Mouse (Mus musculus) kidney, postnatal 0 days (tissue): ENCODE results near the gene Gm826. TPM values are rescaled to one million over a fixed set of nuclear protein-coding genes. Genes with fewer than 3 reads are reported as not detected.

Source experiments
- ATAC-seq: fragments of 200-750 bp; cut with Nextera tagmentation; replicated peaks from 2 replicates; pipeline ENCODE4 v1.8.0; 2017; ENCODE audit warnings: low read depth, moderate number of reproducible peaks, moderate TSS enrichment, moderate library complexity; ENCODE audit not compliant: low FRiP score
- DNase-seq: peaks from one replicate; pipeline ENCODE4 v3.0.0-alpha.2; 2016; ENCODE audit warnings: low spot score
- H3K27ac ChIP-seq: fragments of 300-500 bp; sonication (generic); 2 replicates; pipeline ENCODE4 v1.5.1; 2014; ENCODE audit warnings: mild to moderate bottlenecking
- H3K27me3 ChIP-seq: fragments of 300-500 bp; sonication (generic); 2 replicates; pipeline ENCODE4 v1.6.1; 2014; ENCODE audit warnings: low read length, mixed read lengths; ENCODE audit not compliant: insufficient read depth
- H3K36me3 ChIP-seq: fragments of 300-500 bp; sonication (generic); 2 replicates; pipeline ENCODE4 v1.6.1; 2014; ENCODE audit warnings: low read length, mixed read lengths; ENCODE audit not compliant: insufficient read depth
- H3K4me1 ChIP-seq: fragments of 300-500 bp; sonication (generic); replicated peaks from 2 replicates; pipeline ENCODE4 v1.6.1; 2014; ENCODE audit warnings: antibody characterized with exemption, low read length, mixed read lengths; ENCODE audit not compliant: insufficient read depth
- H3K4me2 ChIP-seq: fragments of 300-500 bp; sonication (generic); 2 replicates; pipeline ENCODE4 v1.6.1; 2014; ENCODE audit warnings: mild to moderate bottlenecking, low read length, moderate library complexity, mixed read lengths
- H3K4me3 ChIP-seq: fragments of 300-500 bp; sonication (generic); replicated peaks from 2 replicates; pipeline ENCODE4 v1.5.1; 2014; ENCODE audit warnings: low read depth, low read length
- H3K9ac ChIP-seq: fragments of 300-500 bp; sonication (generic); 2 replicates; pipeline ENCODE4 v1.6.1; 2014; ENCODE audit warnings: low read depth, low read length
- H3K9me3 ChIP-seq: fragments of 300-500 bp; sonication (generic); replicated peaks from 2 replicates; pipeline ENCODE4 v1.6.1; 2016; ENCODE audit warnings: low read length, inconsistent platforms, mixed read lengths
- CTCF ChIP-seq: IDR thresholded peaks from 2 replicates; pipeline ENCODE4 v1.5.1; 2016; ENCODE audit warnings: antibody characterized with exemption, low read depth, mild to moderate bottlenecking, moderate library complexity
- WGBS: fragments of 180-500 bp; shearing (Covaris S2); extraction: QIAGEN DNeasy Blood & Tissue Kit; methylation state at CpG from one replicate; pipeline ENCODE4 v1.1.7; 2014; 5-methylcytosine and 5-hydroxymethylcytosine counted together
- polyA plus RNA-seq: library from polyadenylated mRNA; unstranded; fragments of >200 nt; fragmentation: Nextera tagmentation; extraction: Ambion mirVana; gene quantifications from 2 replicates; pipeline ENCODE4 v1.2.1, GENCODE M21; 2015

Gm826 gene
- polyA plus RNA-seq, 1 experiment from 2014 or later, result 0.49 TPM

DNA sequence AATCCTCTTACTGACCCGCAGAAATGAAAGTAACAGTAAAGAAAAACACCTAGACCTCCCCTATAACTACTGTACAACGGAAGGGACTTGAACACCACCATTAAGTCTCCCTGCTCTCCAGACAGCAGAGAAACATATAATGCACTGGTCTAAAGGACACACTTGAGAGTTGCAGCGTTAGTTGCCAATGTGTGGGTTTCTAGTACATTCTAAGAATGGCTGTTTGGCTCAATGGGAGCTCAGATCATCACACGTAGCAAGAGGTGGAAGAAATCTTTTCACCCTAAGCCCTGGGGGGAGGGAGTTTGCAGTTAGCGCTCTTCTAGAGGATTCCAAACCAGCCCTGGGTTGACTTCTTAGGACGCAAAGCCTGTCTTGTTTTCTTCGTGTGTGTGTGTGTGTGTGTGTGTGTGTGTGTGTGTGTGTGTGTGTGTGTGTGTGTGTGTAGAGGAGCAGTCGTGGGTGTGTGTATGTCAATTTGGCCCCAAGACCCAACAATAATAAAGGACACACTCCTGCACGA, 30.2 kb upstream of the Gm826 start:
- no peak for DNase-seq

GRCm38 (mm10) chr2:160363201-160363600, 29.2 kb upstream of the Gm826 start:
- Histone ChIP-seq H3K27me3 (peaks cover 51% of the 10 kb centered on the region), H3K36me3 (no peaks in the 10 kb centered on the region), H3K4me2 (peak overlapping the region; percentile 18; the same call in 1 of the 2 replicates), H3K9me3 (no peaks in the 10 kb centered on the region), H3K27ac (no peak overlapping the region; the same call in 1 of the 2 replicates), H3K4me3 (peak overlapping the region; percentile 11; the same call in 1 of the 2 replicates), H3K9ac (no peak overlapping the region), H3K4me1 (peaks cover 11% of the 10 kb centered on the region)
- TF ChIP-seq CTCF, result no peak
- 64% methylated on average over 4 of the region's 4 CpGs for WGBS
- no peak for ATAC-seq
- no peak for DNase-seq

More for the DNA sequence above, 30.2 kb upstream of the Gm826 start:
- TF ChIP-seq CTCF, result no peak
- H3K9me3 ChIP-seq, result no peaks in the 10 kb centered on the region
- peak overlapping the region; percentile 50 for H3K4me3 ChIP-seq
- no peak overlapping the region for H3K27ac ChIP-seq
- peak overlapping the region; percentile 93 for H3K4me2 ChIP-seq
- peaks cover 18% of the 10 kb centered on the region for H3K4me1 ChIP-seq
- peaks cover 56% of the 10 kb centered on the region for H3K27me3 ChIP-seq
- no peaks in the 10 kb centered on the region for H3K36me3 ChIP-seq
- ATAC-seq, result no peak
- no peak overlapping the region for H3K9ac ChIP-seq
- 14% methylated on average over 9 of the region's 9 CpGs for WGBS

GRCm38 (mm10) chr2:160361442-160362121, 27.6 kb upstream of the Gm826 start:
- H3K36me3 ChIP-seq, result no peaks in the 10 kb centered on the region
- no peaks in the 10 kb centered on the region for H3K9me3 ChIP-seq
- WGBS, result 37% methylated on average over 16 of the region's 16 CpGs
- no peak overlapping the region for H3K9ac ChIP-seq
- ATAC-seq (no peak), DNase-seq (no peak)
- no peak for TF ChIP-seq CTCF
- H3K4me2 ChIP-seq, result 0 out of 2 replicates have a peak overlapping the region, but pooled peaks have one; percentile 7
- no peak overlapping the region for H3K27ac ChIP-seq
- H3K4me1 ChIP-seq, result peaks cover 11% of the 10 kb centered on the region
- no peak overlapping the region for H3K4me3 ChIP-seq
- H3K27me3 ChIP-seq, result peaks cover 51% of the 10 kb centered on the region

DNA sequence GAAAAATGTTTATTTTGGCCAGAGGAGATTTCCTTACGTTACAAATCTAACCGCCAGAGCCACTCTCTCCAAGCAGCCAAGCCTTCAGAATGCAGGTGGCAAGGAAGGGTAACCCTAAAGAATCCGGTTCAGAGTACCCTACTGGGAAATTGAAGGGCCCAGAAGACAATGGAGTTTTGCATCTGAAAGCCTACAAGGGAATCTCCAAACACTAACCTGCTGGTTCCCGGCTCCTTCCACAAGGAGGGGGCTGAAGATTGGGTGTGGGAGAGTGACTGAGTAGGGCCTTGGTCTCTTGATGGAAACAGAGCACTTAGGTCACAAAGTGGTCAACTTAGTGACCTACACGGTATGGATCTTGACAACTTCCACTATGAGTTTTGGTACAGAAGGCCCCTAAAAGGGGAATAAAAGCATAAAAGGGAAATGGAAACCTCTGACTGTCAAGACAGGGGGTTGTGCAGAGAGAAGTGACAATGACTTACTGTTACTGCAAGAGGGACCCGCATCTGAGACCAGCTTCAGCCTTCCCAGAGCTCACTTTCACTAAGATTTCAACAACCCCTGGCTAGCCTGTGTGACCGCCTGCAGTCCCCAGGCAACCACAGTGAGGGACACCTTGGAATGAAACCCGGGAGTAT, 26.4 kb upstream of the Gm826 start:
- H3K36me3 ChIP-seq, result no peaks in the 10 kb centered on the region
- WGBS, result 29% methylated on average over 8 of the region's 8 CpGs
- H3K27ac ChIP-seq, result no peak overlapping the region
- DNase-seq (no peak), ATAC-seq (no peak)
- H3K27me3 ChIP-seq, result peaks cover 48% of the 10 kb centered on the region
- H3K4me2 ChIP-seq, result no peak overlapping the region
- TF ChIP-seq CTCF, result no peak
- no peak overlapping the region for H3K9ac ChIP-seq
- H3K9me3 ChIP-seq, result no peaks in the 10 kb centered on the region
- H3K4me1 ChIP-seq, result peaks cover 3% of the 10 kb centered on the region; the same call in 1 of the 2 replicates
- H3K4me3 ChIP-seq, result no peak overlapping the region

DNA sequence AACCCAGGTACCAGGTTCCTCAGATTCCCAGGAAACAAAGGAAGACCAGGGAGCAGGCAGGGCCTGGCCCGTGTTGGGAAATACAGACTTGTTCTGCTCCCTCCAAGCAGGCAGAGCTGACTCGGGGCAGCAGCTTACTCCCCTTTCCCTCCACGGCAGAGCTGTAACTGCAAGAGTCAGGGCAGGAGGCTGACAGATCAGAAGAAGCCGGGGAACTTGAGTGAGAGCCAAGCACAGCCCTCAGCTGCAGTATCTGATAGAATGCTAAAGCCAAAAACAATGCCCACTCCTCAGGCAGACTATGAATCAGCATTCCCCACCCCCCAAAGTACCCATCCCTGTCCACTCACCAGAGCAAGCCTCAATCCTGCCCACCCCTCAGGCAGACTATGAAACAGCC, 24.9 kb upstream of the Gm826 start:
- peaks cover 44% of the 10 kb centered on the region for H3K27me3 ChIP-seq
- no peaks in the 10 kb centered on the region for H3K4me1 ChIP-seq
- TF ChIP-seq CTCF, result no peak
- DNase-seq (no peak), ATAC-seq (no peak)
- H3K27ac ChIP-seq, result no peak overlapping the region
- H3K4me2 ChIP-seq, result no peak overlapping the region
- no peaks in the 10 kb centered on the region for H3K9me3 ChIP-seq
- H3K9ac ChIP-seq, result no peak overlapping the region
- 8% methylated on average over 4 of the region's 4 CpGs for WGBS
- no peak overlapping the region for H3K4me3 ChIP-seq
- no peaks in the 10 kb centered on the region for H3K36me3 ChIP-seq

- Histone ChIP-seq H3K36me3 (no peaks in the 10 kb centered on the region), H3K27ac (no peak overlapping the region), H3K4me2 (no peak overlapping the region), H3K9me3 (no peaks in the 10 kb centered on the region), H3K4me1 (no peaks in the 10 kb centered on the region), H3K4me3 (no peak overlapping the region), H3K9ac (no peak overlapping the region), H3K27me3 (peaks cover 33% of the 10 kb centered on the region)
- ATAC-seq, result no peak
- WGBS, result 31% methylated on average over 4 of the region's 4 CpGs
- DNase-seq, result no peak
- no peak for TF ChIP-seq CTCF
These were observed 23.5 kb upstream of the Gm826 start for GRCm38 (mm10) chr2:160357442-160357841.
